Mouse (Mus musculus) heart, embryonic 16.5 days (tissue): ENCODE results near the gene Nudt4. TPM values are rescaled to one million over a fixed set of nuclear protein-coding genes. Genes with fewer than 3 reads are reported as not detected.

Experiments used
- ATAC-seq: fragments of 200-750 bp; cut with Nextera tagmentation; replicated peaks from 2 replicates; pipeline ENCODE4 v1.8.0; 2017; ENCODE audit warnings: moderate number of reproducible peaks; ENCODE audit not compliant: insufficient read depth, low FRiP score; ENCODE audit errors: extremely low read depth
- H3K27ac ChIP-seq: fragments of 300-500 bp; sonication (generic); 2 replicates; pipeline ENCODE4 v1.5.1; 2014; ENCODE audit warnings: mild to moderate bottlenecking, low read length, control low read depth, moderate library complexity
- H3K27me3 ChIP-seq: fragments of 300-500 bp; sonication (generic); 2 replicates; pipeline ENCODE4 v1.6.1; 2014; ENCODE audit warnings: low read length, mixed read lengths; ENCODE audit not compliant: control insufficient read depth, insufficient read depth
- H3K36me3 ChIP-seq: fragments of 300-500 bp; sonication (generic); 2 replicates; pipeline ENCODE4 v1.6.1; 2014; ENCODE audit not compliant: control insufficient read depth, insufficient read depth
- H3K4me1 ChIP-seq: fragments of 300-500 bp; sonication (generic); 2 replicates; pipeline ENCODE4 v1.6.1; 2014; ENCODE audit warnings: low read length, mixed read lengths; ENCODE audit not compliant: control insufficient read depth, insufficient read depth
- H3K4me2 ChIP-seq: fragments of 300-500 bp; sonication (generic); 2 replicates; pipeline ENCODE4 v1.6.1; 2014; ENCODE audit warnings: low read depth, mild to moderate bottlenecking, control low read depth, low read length
- H3K4me3 ChIP-seq: fragments of 300-500 bp; sonication (generic); 2 replicates; pipeline ENCODE4 v1.5.1; 2014; ENCODE audit warnings: mild to moderate bottlenecking, control low read depth, low read length
- H3K9ac ChIP-seq: fragments of 300-500 bp; sonication (generic); 2 replicates; pipeline ENCODE4 v1.6.1; 2014; ENCODE audit warnings: low read length, control low read depth
- H3K9me3 ChIP-seq: fragments of 300-500 bp; sonication (generic); replicated peaks from 2 replicates; pipeline ENCODE4 v1.6.1; 2016; ENCODE audit warnings: low read length; ENCODE audit not compliant: control insufficient read depth
- WGBS: fragments of 180-500 bp; shearing (Covaris S2); extraction: QIAGEN DNeasy Blood & Tissue Kit; methylation state at CpG from one replicate; pipeline ENCODE4 v1.1.7; 2014; 5-methylcytosine and 5-hydroxymethylcytosine counted together
- polyA plus RNA-seq: library from polyadenylated mRNA; unstranded; fragments of >200 nt; fragmentation: Nextera tagmentation; extraction: Ambion mirVana; gene quantifications from 2 replicates; pipeline ENCODE4 v1.2.1, GENCODE M21; 2015

The Nudt4 gene
- polyA plus RNA-seq, 1 experiment from 2014 or later = 83.7 TPM

DNA sequence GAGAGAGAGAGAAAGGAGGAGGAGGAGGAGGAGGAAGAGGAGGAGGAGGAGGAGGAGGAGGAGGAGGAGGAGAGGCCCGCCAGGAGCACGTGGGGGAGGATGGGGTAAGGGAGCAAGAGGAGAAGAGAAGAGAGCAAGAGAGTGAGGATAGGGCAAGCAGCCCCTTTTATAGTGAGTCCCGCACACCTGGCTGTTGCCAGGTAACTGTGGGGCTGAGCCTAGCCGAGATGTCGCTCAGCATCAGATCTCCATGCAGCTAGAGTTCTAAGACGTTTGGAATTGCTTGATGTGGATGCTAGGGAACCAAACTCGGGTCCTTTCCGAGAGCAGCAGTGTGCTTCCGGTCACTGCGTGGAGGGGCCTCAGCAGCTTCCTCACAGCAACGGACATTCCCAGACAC lies 30.5 kb upstream of the Nudt4 start:
- Histone ChIP-seq H3K27me3 (no peaks in the 10 kb centered on the region), H3K36me3 (no peaks in the 10 kb centered on the region), H3K4me2 (no peak overlapping the region), H3K9ac (no peak overlapping the region), H3K27ac (no peak overlapping the region), H3K4me3 (no peak overlapping the region), H3K9me3 (no peaks in the 10 kb centered on the region; the same call in 1 of the 2 replicates), H3K4me1 (peaks cover 4% of the 10 kb centered on the region; the same call in 1 of the 2 replicates)
- 62% methylated on average over 11 of the region's 11 CpGs for WGBS
- no peak for ATAC-seq

DNA sequence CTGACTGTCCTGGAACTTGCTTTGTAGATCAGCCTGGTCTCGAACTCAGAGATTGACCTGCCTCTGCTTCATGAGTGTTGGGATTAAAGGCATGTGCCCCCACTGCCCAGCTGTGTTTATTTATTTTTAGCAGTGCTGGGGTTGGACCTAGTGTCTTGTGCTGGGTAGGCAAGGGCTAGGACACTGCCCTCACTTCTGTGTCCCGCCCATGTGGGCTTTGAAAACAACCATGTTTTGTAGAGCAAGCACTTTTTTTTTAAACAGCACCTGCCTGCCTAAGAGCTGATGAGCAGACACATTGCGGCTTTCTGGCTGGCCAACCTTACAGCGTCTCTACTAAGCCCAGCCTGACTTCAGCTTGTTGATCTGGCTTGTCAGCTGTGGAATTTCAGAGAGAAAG lies 27.3 kb upstream of the Nudt4 start:
- no peak overlapping the region for H3K27ac ChIP-seq
- H3K27me3 ChIP-seq = no peaks in the 10 kb centered on the region
- no peak for ATAC-seq
- H3K9me3 ChIP-seq = peaks cover 5% of the 10 kb centered on the region; the same call in 1 of the 2 replicates
- no peaks in the 10 kb centered on the region for H3K36me3 ChIP-seq
- WGBS = 80% methylated on average over 4 of the region's 4 CpGs
- no peak overlapping the region for H3K4me3 ChIP-seq
- no peak overlapping the region for H3K4me2 ChIP-seq
- H3K4me1 ChIP-seq = peaks cover 4% of the 10 kb centered on the region; the same call in 1 of the 2 replicates
- no peak overlapping the region for H3K9ac ChIP-seq

DNA sequence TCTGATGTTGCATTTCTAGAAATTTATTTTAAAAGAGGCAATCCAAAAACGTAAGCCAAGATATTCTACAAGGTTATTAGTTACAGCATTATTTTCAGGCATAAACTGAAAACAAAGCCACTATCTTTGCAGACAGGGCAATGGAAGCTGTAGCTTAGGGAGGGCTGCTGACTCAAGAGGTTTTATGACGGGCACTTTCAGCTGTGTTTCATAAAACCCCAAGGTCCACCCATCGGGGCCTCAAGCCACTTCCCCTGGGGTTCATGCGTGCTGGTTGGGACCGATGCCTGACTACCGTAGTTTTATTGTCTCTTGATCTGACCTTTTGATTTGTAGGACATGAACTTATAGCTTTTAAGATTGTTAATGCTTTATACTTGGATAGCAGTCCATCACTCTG lies 26.2 kb upstream of the Nudt4 start:
- Histone ChIP-seq H3K4me1 (no peaks in the 10 kb centered on the region), H3K9me3 (peaks cover 5% of the 10 kb centered on the region; the same call in 1 of the 2 replicates), H3K9ac (no peak overlapping the region), H3K36me3 (no peaks in the 10 kb centered on the region), H3K27ac (no peak overlapping the region), H3K4me3 (no peak overlapping the region), H3K4me2 (no peak overlapping the region), H3K27me3 (no peaks in the 10 kb centered on the region)
- WGBS = 81% methylated on average over 6 of the region's 6 CpGs
- no peak for ATAC-seq

DNA sequence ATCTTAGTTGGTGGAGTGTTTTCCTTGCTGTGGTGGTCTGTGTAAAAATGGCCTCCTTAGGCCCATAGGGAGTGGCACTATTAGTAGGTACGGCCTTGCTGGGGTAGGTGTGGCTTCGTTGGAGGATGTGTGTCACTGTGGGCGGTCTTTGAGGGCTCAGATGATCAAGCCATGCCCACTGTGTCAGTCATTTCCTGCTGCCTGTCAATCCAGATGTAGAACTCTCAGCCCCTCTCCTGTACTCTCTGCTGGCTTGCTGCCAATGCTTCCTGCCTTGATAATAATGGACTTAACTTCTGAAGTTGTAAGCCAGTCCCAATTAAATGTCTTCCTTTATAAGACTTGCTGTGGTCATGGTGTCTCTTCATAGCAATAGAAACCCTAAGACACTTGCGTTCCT lies 25.2 kb upstream of the Nudt4 start:
- Histone ChIP-seq H3K9ac (no peak overlapping the region), H3K4me3 (no peak overlapping the region), H3K4me2 (no peak overlapping the region), H3K27ac (no peak overlapping the region), H3K4me1 (0 out of 2 replicates have a peak, but pooled peaks cover 2% of the 10 kb centered on the region), H3K9me3 (peaks cover 5% of the 10 kb centered on the region; the same call in 1 of the 2 replicates), H3K27me3 (no peaks in the 10 kb centered on the region), H3K36me3 (no peaks in the 10 kb centered on the region)
- WGBS = 84% methylated on average over 4 of the region's 4 CpGs
- ATAC-seq = no peak

DNA sequence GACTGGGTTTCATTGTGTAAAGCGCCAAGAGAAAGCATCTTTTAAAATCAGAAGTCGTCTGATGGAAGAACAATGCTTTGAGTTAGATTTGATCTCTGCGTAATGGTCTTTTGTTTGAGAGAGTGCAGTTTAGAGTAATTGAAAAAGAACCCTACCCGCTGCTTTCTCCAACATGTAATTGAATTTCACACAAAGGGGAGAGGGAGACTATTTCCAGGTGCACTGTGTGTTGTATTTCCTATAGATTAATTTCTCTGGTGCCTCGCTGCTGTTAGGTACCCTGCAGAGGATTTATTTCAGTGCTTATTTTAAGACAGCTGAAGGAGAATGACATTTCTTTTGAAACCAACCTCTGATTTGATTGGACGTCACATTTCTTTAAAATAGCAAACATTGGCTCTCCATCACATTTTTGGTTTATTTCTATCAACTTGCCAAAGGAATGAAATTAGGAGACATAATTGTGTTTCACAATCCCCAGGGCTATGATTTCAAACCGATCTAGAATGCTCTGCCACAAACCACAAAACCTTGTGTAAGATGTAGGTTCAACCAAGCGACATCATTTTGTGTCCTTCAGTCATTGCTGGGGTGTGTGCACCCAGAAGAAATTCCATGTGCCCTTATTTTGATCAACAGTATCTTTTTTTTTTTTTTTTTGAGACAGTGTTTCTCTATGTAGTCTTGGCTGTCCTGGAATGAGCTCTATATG lies 23.7 kb upstream of the Nudt4 start:
- no peaks in the 10 kb centered on the region for H3K36me3 ChIP-seq
- peaks cover 5% of the 10 kb centered on the region; the same call in 1 of the 2 replicates for H3K9me3 ChIP-seq
- H3K27me3 ChIP-seq = no peaks in the 10 kb centered on the region
- 0 out of 2 replicates have a peak, but pooled peaks cover 2% of the 10 kb centered on the region for H3K4me1 ChIP-seq
- H3K27ac ChIP-seq = no peak overlapping the region
- no peak overlapping the region for H3K9ac ChIP-seq
- 85% methylated on average over 8 of the region's 8 CpGs for WGBS
- no peak overlapping the region for H3K4me3 ChIP-seq
- no peak overlapping the region for H3K4me2 ChIP-seq
- ATAC-seq = no peak

DNA sequence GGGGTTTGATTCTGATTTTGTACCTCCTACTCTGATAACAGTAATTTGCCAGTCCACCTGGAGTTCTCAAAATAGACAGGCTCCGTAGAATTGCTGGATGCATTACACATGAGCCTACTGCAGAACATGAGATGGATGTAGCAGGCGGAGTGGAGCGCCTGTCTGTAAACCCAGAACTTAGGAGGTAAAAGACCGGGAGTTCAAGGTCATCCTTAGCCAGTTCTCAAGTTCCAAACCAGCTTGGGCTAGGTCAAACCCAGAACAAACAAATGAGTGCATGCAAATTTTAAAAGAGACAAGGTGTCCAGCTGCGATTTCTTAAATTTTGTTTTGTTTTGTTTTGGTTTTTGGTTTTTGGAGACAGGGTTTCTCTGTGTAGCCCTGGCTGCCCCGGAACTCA lies 21.6 kb upstream of the Nudt4 start:
- Histone ChIP-seq H3K27me3 (no peaks in the 10 kb centered on the region), H3K4me1 (0 out of 2 replicates have a peak, but pooled peaks cover 2% of the 10 kb centered on the region), H3K9ac (no peak overlapping the region), H3K27ac (no peak overlapping the region), H3K4me3 (no peak overlapping the region), H3K4me2 (no peak overlapping the region), H3K9me3 (peaks cover 5% of the 10 kb centered on the region; the same call in 1 of the 2 replicates), H3K36me3 (no peaks in the 10 kb centered on the region)
- WGBS = 78% methylated on average over 6 of the region's 6 CpGs
- no peak for ATAC-seq

DNA sequence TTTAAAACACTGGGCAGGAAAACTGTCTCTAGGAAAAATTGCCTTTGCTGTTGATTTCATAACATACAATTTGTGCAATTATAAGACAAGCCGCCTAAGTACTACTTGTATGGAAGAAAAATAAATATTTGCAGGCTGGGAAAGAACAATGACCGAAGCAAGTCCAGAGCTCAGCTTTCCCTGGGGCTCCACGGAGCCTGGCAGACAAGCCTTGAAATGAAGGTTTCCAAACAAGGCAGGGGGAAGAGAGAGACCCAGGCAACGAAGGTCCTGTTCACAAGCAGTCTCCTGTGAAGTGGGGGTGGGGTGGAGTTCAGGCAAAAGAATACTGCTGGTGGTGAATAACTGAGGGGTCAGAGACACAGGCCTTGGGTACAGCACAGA lies 13.6 kb upstream of the Nudt4 start:
- no peak overlapping the region for H3K4me3 ChIP-seq
- WGBS = 39% methylated on average over 4 of the region's 4 CpGs
- ATAC-seq = no peak
- H3K4me1 ChIP-seq = 0 out of 2 replicates have a peak, but pooled peaks cover 2% of the 10 kb centered on the region
- H3K4me2 ChIP-seq = no peak overlapping the region
- no peak overlapping the region for H3K27ac ChIP-seq
- no peaks in the 10 kb centered on the region for H3K9me3 ChIP-seq
- H3K9ac ChIP-seq = no peak overlapping the region
- no peaks in the 10 kb centered on the region for H3K27me3 ChIP-seq
- no peaks in the 10 kb centered on the region for H3K36me3 ChIP-seq

DNA sequence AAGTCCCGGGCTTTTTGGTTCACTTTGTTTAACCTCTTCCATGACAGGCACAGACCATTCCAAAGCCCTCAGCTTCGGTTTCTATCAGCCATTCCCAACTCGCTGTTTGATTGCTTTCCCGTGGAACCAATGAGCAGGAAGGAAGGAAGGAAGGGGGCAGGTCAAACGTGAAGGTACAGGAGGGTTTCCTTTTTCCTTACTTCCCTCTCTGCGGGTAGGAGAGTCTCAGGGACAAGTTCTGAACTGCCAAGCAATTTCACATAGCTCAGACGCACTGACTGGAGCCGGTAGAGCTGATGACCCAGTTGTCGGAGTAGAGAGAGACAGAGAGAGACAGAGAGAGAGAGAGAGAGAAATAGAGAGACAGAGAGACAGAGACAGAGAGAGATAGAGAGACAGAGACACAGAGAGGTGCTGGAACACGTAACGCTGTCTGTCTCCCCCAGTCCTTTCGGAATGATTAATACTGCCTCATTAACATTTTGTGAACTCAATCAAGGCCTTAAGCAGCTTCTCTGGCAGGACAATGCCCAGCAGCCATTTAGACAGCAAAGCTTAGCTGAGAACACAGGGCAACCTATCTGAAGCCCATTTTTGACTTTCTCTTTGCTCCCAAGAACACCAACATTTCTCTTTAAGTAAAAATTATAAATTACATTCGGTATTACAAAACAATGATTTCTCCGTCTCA lies 13.1 kb upstream of the Nudt4 start:
- no peak overlapping the region for H3K27ac ChIP-seq
- H3K27me3 ChIP-seq = no peaks in the 10 kb centered on the region
- no peak overlapping the region; the same call in none of the 2 replicates for H3K4me2 ChIP-seq
- 62% methylated on average over 14 of the region's 14 CpGs for WGBS
- no peaks in the 10 kb centered on the region for H3K9me3 ChIP-seq
- no peaks in the 10 kb centered on the region for H3K36me3 ChIP-seq
- H3K9ac ChIP-seq = no peak overlapping the region
- no peak for ATAC-seq
- H3K4me3 ChIP-seq = no peak overlapping the region
- H3K4me1 ChIP-seq = 0 out of 2 replicates have a peak, but pooled peaks cover 2% of the 10 kb centered on the region

DNA sequence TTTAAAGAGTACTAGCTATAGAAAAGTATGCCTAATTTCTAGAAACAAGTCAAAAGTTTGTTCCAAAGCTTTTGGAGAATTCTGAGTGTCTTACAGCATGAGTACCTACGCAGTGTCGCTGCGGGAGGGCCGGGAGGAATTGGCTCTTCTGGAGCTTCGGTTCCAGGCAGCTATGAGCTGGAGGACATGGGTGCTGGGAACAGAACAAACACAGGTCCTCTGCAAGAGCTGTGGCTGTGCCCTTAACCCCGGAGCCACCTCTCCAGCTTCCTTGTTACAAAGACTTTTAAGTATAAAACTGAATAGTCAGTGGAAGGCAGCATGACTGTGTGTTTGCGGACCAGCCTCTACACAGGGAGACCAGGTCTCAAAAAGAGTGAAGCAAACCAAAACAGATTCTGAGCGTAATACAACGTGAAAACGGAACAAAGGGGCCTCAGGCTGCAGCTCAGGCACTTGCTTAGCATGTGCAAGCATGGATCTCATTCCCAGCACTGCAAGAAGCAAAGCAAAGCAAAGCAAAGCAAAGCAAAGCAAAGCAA lies 12.0 kb upstream of the Nudt4 start:
- Histone ChIP-seq H3K27ac (no peak overlapping the region), H3K4me3 (no peak overlapping the region), H3K9ac (no peak overlapping the region), H3K27me3 (no peaks in the 10 kb centered on the region), H3K36me3 (no peaks in the 10 kb centered on the region), H3K4me1 (0 out of 2 replicates have a peak, but pooled peaks cover 2% of the 10 kb centered on the region), H3K4me2 (no peak overlapping the region), H3K9me3 (no peaks in the 10 kb centered on the region)
- no peak for ATAC-seq
- 83% methylated on average over 10 of the region's 10 CpGs for WGBS
